Comparison of ENCODE assay signal across 8 mouse cellular contexts in the genomic region with DNA sequence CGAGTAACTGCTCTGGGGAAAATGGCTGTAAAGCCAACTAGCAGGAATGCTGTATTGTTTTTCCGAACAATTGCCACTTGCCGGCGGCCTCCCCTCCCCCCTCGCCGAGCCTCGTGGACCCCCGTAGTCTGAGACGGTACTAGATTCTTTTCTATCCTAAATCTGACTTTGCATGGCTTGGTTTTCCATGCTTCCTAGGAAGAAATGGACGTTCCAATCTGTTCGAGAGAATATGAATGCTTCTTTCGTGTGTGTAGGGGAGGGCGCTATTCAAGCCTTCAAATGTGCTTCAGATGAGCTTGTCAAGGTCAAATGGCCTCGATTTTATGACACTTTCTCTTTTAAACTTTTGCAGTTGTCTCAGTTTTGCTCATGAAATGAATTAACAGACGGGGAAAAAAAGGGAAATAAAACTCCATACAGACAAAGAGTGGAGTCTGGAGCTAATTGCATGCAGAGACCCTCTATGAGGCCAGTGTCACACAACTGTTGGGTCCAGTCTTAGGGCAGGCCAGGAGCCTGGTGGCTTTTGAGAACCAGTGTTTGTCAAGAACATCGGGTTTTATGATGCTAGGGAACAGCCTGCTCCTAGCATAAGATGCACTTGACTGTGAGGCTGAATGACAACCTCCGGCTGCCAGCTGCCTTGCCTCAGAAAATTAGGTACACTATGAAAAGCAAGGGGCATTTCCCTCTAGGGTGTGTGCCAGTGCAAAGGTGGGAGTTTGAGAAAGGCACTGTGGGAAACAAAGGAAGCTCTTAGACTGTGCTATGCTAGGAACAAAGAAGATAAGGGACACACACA. TPM values are rescaled to one million over a fixed set of nuclear protein-coding genes. Genes with fewer than 3 reads are reported as not detected.
DNase-seq lines count a peak whose midpoint lies in the region; ATAC-seq lines count a peak whose summit lies in the region.

No protein-coding gene starts in this region.

- H3K36me3 ChIP-seq in hindbrain, embryonic 10.5 days: peaks cover 28% of the 10 kb centered on the region
- peaks cover 14% of the 10 kb centered on the region for H3K36me3 ChIP-seq in limb, embryonic 11.5 days (ENCODE audit: control insufficient read depth, insufficient read depth, low read length)
- peaks cover 22% of the 10 kb centered on the region for H3K36me3 ChIP-seq in neural tube, embryonic 14.5 days (ENCODE audit: control insufficient read depth, insufficient read depth, low read length)

- H3K4me2 ChIP-seq in limb, embryonic 11.5 days (ENCODE audit: low read depth, severe bottlenecking): peak overlapping the region; percentile 84
- H3K4me2 ChIP-seq in neural tube, embryonic 14.5 days (ENCODE audit: low read depth, low read length): peak overlapping the region; percentile 83

- peak overlapping the region; percentile 99 for H3K9ac ChIP-seq in limb, embryonic 11.5 days (ENCODE audit: low read length)
- peak overlapping the region; percentile 100 for H3K9ac ChIP-seq in neural tube, embryonic 14.5 days (replicated peaks; ENCODE audit: low read depth, low read length)

- no peaks in the 10 kb centered on the region for H3K9me3 ChIP-seq in hindbrain, embryonic 10.5 days
- H3K9me3 ChIP-seq in limb, embryonic 11.5 days (ENCODE audit: control insufficient read depth, low read length): no peaks in the 10 kb centered on the region
- H3K9me3 ChIP-seq in neural tube, embryonic 14.5 days (ENCODE audit: control insufficient read depth, low read length): no peaks in the 10 kb centered on the region

- no peak for ATAC-seq in limb, embryonic 11.5 days (ENCODE audit: insufficient number of reproducible peaks, low FRiP score, low TSS enrichment, low read depth)
- 0 out of 2 replicates have a peak, but pooled peaks have one; percentile 1 for ATAC-seq in neural tube, embryonic 14.5 days (ENCODE audit: low read depth)

- H3K27ac ChIP-seq in hindbrain, embryonic 10.5 days: peak overlapping the region; percentile 99
- H3K27ac ChIP-seq in limb, embryonic 11.5 days (replicated peaks; ENCODE audit: low read depth, low read length): peak overlapping the region; percentile 96
- H3K27ac ChIP-seq in neural tube, embryonic 14.5 days (ENCODE audit: low read depth, low read length): peak overlapping the region; percentile 95

- H3K4me1 ChIP-seq in hindbrain, embryonic 10.5 days (replicated peaks): peaks cover 33% of the 10 kb centered on the region
- H3K4me1 ChIP-seq in limb, embryonic 11.5 days (ENCODE audit: control insufficient read depth, insufficient read depth, low read length): peaks cover 23% of the 10 kb centered on the region
- peaks cover 31% of the 10 kb centered on the region for H3K4me1 ChIP-seq in neural tube, embryonic 14.5 days (ENCODE audit: control insufficient read depth, insufficient read depth, low read length)

- 14% methylated on average over 17 of the region's 17 CpGs for WGBS in hindbrain, embryonic 10.5 days
- WGBS in limb, embryonic 11.5 days: 10% methylated on average over 17 of the region's 17 CpGs
- WGBS in neural tube, embryonic 14.5 days: 7% methylated on average over 17 of the region's 17 CpGs

- DNase-seq in embryo, embryonic 11 days: peak; percentile 47
- DNase-seq in embryo, embryonic 9.5 days (ENCODE audit: extremely low spot score): no peak
- DNase-seq in 416B (ENCODE audit: low read depth): peak; percentile 76
- peak; percentile 56 for DNase-seq in cerebellum, adult 9-11 months
- peak; percentile 34 for DNase-seq in hindbrain, embryonic 10.5 days (ENCODE audit: low spot score)
- peak; percentile 55 for DNase-seq in limb, embryonic 11.5 days (ENCODE audit: low spot score)
- no peak for DNase-seq in adrenal gland, adult 2 months

- H3K4me3 ChIP-seq in hindbrain, embryonic 10.5 days: peak overlapping the region; percentile 97
- peak overlapping the region; percentile 98 for H3K4me3 ChIP-seq in limb, embryonic 11.5 days (ENCODE audit: low read depth, low read length)
- peak overlapping the region; percentile 100 for H3K4me3 ChIP-seq in neural tube, embryonic 14.5 days (ENCODE audit: low read depth, low read length)

- H3K27me3 ChIP-seq in hindbrain, embryonic 10.5 days (ENCODE audit: insufficient read depth, poor library complexity, severe bottlenecking): no peaks in the 10 kb centered on the region
- no peaks in the 10 kb centered on the region for H3K27me3 ChIP-seq in limb, embryonic 11.5 days (ENCODE audit: control insufficient read depth, insufficient read depth, low read length)
- no peaks in the 10 kb centered on the region for H3K27me3 ChIP-seq in neural tube, embryonic 14.5 days (ENCODE audit: control insufficient read depth, insufficient read depth, low read length)

RNA-seq across cellular contexts. Expression of a gene that starts 1.0 kb away (rescaled TPM):
- polyA plus RNA-seq in hindbrain, embryonic 10.5 days (2016; fragmentation: Nextera tagmentation; extraction: Ambion mirVana): 320 and 408 TPM in 2 replicates
- polyA plus RNA-seq in limb, embryonic 11.5 days (2014; fragmentation: Nextera tagmentation; extraction: Ambion mirVana): 490 and 507 TPM in 2 replicates
- polyA plus RNA-seq in neural tube, embryonic 14.5 days (2014; fragmentation: Nextera tagmentation; extraction: Ambion mirVana): 392 and 416 TPM in 2 replicates
- total RNA-seq in adrenal gland, adult 2 months (2021): 100 to 1,000 TPM; 203 to 251 TPM
- 121 and 150 TPM in 2 replicates for polyA plus RNA-seq in adrenal gland, adult 2 months (2012; rRNA removed)

RNA-seq across cellular contexts. Expression of a gene that starts 26.3 kb away (rescaled TPM):
- polyA plus RNA-seq in hindbrain, embryonic 10.5 days (2016; fragmentation: Nextera tagmentation; extraction: Ambion mirVana): 18.5 and 19.6 TPM in 2 replicates
- polyA plus RNA-seq in limb, embryonic 11.5 days (2014; fragmentation: Nextera tagmentation; extraction: Ambion mirVana): 16.0 and 17.9 TPM in 2 replicates
- polyA plus RNA-seq in neural tube, embryonic 14.5 days (2014; fragmentation: Nextera tagmentation; extraction: Ambion mirVana): 11.6 and 15.0 TPM in 2 replicates
- 10 to 100 TPM; 47.1 to 68.7 TPM for total RNA-seq in adrenal gland, adult 2 months (2021)
- polyA plus RNA-seq in adrenal gland, adult 2 months (2012; rRNA removed): 30.2 and 34.5 TPM in 2 replicates

RNA-seq across cellular contexts. Expression of a gene that starts 49.9 kb away (rescaled TPM):
- polyA plus RNA-seq in hindbrain, embryonic 10.5 days (2016; fragmentation: Nextera tagmentation; extraction: Ambion mirVana): 40.7 and 43.5 TPM in 2 replicates
- 81.4 and 87.4 TPM in 2 replicates for polyA plus RNA-seq in limb, embryonic 11.5 days (2014; fragmentation: Nextera tagmentation; extraction: Ambion mirVana)
- polyA plus RNA-seq in neural tube, embryonic 14.5 days (2014; fragmentation: Nextera tagmentation; extraction: Ambion mirVana): 7.9 and 19.8 TPM in 2 replicates
- 100 to 1,000 TPM; 130 to 158 TPM for total RNA-seq in adrenal gland, adult 2 months (2021)
- polyA plus RNA-seq in adrenal gland, adult 2 months (2012; rRNA removed): 71.8 and 106 TPM in 2 replicates

Comparison
In these comparisons a context has a peak if more than half of its experiments do, and no peak if none do; other contexts are left out.
1. DNase-seq: peak in embryo, embryonic 11 days (single experiment), 416B (single experiment), cerebellum, adult 9-11 months (single experiment), hindbrain, embryonic 10.5 days (single experiment) and limb, embryonic 11.5 days (single experiment); none in embryo, embryonic 9.5 days (single experiment) and adrenal gland, adult 2 months (single experiment).
2. Peak in every context shown above with its lines, with median percentiles within 50 percentile points of each other: H3K27ac ChIP-seq and H3K4me3 ChIP-seq.